Mouse (Mus musculus) CD4-positive helper T cell, adult 2 months (primary cell): Measurements from ENCODE around the gene Gm49320.

Experiments
- DNase-seq: peaks from one replicate; pipeline ENCODE4 v3.0.0-alpha.2; 2012; ENCODE audit warnings: low read depth, missing footprints, low spot score

Gm49320 gene

DNA sequence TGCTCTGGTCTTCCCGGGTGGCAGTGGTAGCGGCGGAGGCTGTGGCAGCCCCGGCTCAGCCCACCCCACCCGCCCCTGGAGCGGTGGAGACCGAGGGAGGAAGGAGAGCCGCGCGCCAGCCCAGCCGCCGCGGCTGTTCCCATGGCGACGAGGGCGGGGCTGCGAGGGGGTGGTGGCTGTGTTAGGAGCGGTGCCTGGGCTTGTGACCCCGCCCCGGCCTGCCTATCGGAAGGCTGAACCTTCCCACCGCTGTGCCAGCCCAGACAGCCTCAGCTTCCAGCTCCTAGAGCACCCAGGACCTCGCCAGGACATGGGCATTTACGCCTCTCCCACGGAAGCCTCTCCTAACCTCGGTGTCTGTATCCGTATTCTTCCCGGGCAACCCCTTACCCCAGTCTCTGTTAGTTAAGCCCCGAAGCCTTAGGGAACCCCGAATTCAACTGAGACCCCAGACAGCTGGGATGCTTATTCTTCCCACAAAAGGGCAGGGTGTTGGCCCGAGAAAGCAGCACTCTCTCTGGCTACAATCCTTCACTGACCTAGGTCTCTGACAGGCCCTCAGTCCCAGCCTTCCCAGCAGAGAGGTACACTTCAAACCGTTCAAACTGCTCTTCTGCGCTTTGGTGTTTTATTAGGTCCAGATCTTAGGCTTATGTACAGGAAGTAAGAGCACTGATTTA, 20.6 kb downstream of the Gm49320 start, which contains the start of gene Ctxn1:
Ctxn1 (minus strand) TSS at position 150 of the 680 bp plus-strand sequence.
- peak; percentile 93 for DNase-seq

DNA sequence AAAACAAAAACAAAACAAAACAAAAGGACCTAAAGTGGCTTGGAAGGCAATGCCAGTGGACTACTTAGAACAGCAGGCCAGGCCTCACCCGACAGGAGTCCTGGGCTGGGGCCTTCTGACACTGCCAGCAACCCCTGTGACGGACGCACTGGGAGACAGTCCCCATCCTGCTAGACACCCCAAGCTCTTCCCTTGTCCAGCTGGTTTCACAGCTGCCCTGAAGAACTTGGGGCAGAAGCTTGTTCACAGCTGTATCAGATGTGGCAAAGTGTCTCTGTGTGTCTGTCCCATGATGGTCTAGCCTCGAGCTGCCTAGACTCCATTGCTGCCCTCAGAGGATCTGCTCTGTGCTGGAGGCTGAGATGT, 21.1 kb downstream of the Gm49320 start:
- DNase-seq: no peak

DNA sequence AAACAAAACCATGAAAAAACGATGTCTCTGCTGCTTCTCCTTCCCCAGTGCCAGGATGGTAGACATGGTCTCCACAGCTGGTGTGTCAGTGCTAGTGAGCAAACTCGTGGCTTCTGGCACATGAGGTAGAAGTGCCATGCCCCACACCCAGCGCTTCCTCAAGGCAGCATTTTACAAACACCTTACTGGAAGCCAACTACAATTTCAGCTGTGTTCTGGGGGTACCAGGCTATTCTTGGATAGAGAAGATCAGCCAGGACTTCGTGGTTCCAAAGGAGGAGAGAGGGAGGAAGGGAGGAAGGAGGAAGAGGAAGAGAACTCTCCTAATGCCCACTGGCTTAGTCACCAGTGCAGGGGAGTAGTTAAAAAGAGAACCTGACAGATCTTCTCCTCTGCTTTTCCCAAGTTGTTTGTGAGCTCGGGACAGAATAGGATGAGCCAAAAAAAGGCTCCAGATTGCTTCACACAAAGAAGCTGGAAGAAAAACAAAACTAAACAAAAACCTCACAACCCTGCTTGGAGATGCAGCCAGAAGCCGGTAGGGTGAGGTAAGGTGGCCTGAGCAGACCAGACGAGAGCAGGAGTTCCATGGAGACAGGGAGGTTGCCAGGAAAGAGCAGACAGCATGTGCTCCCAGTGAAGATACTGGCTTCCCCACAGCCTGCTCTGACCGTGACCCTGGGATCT, 24.6 kb downstream of the Gm49320 start:
- no peak for DNase-seq

DNA sequence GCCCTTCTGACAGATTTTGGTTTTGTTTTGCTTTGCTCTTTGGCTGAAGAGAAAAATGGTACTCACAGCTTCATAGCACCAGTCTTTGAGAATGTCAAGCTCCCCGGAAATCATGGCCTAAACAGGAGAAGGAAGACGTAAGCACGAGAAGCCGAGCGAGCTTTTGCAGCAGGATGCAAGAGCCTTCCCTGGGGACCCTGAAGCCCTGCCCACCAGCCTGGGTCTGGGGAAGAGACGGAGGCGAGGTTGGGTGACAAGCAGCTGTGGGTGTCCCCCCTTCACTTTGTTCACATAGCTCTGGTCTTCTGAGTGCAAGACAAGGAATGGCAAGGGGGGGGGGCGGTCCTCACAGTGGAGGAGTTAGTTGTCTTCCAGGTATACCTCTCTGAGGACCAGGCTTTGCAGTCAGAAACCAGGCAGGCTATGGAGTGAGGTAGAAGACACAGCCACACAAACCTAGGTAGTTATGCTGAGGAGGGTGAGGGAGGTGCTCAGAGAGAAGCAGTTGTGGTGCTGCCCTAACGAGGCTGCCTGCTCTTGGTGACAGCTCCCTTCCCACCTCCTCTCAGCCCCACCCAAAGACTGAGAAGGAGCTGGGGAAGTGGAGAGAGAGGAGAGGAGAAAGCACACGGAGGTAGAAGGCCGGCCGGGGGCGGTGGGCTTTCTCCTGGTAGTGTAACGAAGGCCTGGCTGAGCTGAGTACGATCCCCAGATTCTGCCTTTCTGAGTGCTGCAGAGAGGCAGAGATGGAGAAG, 26.7 kb downstream of the Gm49320 start:
- DNase-seq: no peak

DNA sequence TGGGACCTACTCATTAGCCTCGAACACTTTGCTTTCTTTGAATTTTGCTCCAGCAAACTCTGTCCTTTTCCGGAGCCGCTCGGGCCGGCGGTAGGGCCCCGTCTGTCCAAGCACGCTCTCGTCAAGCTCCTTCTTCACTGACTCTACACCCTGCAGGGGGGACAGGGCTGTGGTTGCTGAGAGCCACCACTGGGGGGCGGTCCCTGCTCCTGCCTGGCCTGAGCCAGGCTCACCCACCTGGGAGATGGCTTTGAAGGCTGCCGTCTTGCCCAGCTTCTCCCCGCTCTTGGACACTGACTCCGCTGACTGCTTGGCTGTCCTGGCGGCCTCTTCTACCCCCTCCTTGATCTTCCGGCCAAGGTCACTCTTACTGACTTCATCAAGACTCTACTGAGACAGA, 29.0 kb downstream of the Gm49320 start:
- DNase-seq: peak; percentile 38

DNA sequence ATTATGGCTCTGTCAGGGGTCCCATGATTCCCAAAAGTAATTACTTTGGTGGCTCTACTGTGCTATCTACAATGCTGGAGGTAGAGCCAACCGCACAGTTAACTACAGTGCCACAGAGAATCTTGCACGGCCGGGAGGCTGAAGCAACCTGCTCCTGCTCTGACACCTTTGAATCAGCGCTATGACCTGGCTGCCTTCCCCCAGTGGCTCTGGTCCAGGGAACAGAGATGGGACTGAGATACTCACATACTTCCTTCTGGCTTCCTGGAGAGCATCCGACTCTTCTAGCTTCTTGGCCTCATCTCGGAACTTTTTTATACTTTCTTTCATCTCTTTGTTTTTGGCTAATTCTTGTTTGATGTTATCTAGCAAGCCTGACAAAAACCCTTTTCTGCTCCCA, 30.9 kb downstream of the Gm49320 start:
- DNase-seq: no peak

DNA sequence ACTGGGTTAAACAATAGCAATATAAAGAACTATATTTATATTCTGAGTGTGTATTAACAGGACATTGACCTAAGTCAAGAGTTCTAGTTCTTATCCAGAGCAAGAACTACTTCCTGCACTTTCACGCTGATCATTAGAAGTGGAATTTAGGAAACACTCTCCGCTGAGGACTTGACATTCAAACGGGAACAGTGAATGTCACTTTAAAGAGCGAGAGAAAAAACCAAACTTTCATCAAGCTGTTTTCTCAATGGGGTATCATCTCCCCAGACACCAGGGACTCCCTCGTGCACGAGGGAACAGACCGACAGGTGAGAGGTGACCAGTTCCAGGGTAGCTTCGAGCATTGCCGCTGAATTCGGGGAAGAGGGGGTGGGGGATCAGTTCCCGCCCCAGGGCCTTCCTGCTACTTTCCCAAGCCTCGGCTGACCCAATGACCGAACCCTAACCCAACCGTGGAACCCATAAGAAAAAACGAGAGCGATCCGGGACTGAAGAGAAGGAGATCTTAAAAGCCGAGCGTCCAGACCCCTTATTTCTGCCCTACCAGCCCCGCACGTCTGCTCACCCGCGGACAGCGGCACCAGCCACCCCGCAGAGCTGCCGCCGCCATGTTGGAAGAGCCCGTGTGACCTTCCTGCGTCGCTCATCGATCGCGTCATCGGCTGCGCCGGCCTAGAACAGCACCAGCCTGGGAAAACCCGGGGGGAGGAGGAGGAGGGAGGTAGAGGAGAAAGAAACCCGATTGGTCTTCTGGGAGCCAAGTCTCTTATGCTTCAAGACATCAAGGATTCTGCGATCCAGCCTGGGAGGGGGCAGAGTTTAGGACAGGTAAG, 36.8 kb downstream of the Gm49320 start, which contains the start of gene Timm44:
Timm44 (minus strand) TSS at position 639 of the 836 bp plus-strand sequence.
- DNase-seq: peak; percentile 95

DNA sequence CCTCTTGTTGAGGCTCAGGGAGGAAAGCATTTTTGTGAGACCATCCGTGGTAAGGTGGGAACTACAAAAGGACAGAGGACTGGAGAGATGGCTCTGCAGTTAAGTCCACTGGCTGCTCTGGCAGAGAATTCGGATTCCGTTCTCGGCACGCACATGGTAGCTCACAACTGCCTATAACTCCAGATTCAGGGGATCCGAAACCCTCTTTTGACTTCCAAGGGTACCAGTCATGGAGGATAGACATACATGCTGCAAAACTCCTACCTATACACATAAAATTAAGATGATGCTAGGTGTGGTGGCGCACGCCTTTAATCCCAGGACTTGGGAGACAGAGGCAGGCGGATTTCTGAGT, 37.4 kb downstream of the Gm49320 start:
- DNase-seq: no peak

DNA sequence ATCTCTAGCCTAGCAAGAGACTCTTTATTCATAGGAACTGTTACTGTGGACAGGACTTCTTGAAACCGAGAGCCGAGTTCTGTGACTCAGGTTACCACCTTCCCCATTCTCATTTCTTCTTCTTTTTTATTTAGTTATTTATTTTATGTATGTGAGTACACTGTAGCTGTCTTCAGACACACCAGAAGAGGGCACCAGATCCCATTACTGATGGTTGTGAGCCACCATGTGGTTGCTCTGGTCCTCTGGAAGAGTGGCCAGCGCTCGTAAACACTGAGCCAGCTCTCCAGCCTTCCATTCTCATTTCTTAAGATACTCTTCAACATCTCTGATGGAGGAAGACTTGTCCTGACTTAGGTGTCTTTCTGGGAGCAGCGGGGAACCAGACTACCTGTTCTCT, 54.1 kb downstream of the Gm49320 start:
- no peak for DNase-seq

DNA sequence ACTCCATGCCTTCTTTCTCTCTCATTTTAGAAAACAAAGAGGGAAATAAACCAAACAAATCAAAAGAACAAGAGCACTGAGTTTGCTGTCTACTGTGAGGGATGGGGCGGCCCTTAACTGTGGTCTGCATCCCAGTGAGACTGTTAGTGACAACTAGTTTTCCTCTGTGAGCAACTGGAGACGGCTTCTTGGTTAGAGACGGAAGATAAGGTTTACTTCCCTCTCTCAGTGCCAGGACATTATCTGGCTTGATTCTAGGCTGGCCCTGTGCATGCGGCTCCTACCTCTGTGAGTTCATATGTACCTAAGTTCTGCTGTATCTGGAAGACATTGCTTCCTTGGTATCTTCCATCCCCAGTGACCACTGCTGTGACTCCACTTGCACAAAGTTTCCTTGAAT, 59.2 kb downstream of the Gm49320 start:
- DNase-seq: no peak
